Mouse (Mus musculus) myocyte (in vitro differentiated cells): ENCODE data around the gene Spag9.

Experiments
- CEBPB ChIP-seq: IDR thresholded peaks from 2 replicates; pipeline ENCODE4 v1.6.1; 2011; ENCODE audit warnings: mild to moderate bottlenecking, moderate library complexity; ENCODE audit not compliant: poor library complexity, insufficient read depth, severe bottlenecking
- E2F4 ChIP-seq: IDR thresholded peaks from one replicate; pipeline ENCODE4 v1.6.1; 2011; ENCODE audit warnings: mild to moderate bottlenecking, control low read depth, moderate library complexity; ENCODE audit not compliant: insufficient read depth
- MAX ChIP-seq: IDR thresholded peaks from one replicate; pipeline ENCODE4 v1.6.1; 2011; ENCODE audit warnings: low read depth, mild to moderate bottlenecking, control low read depth
- MYOG ChIP-seq, 3 experiments: IDR thresholded peaks; one replicate each; pipeline ENCODE4 v1.6.1; 2011; ENCODE audit warnings: control low read depth in 2 of 3, low read depth in 2 of 3, mild to moderate bottlenecking in 2 of 3; ENCODE audit not compliant: insufficient read length in 2 of 3, control insufficient read depth in 1 of 3, insufficient read depth in 1 of 3
- POLR2A ChIP-seq: IDR thresholded peaks from one replicate; pipeline ENCODE4 v1.6.1; 2011; ENCODE audit warnings: low read depth, mild to moderate bottlenecking, control low read depth, moderate library complexity; ENCODE audit not compliant: insufficient read length
- POLR2AphosphoS2 ChIP-seq: IDR thresholded peaks from one replicate; pipeline ENCODE4 v1.6.1; 2011; ENCODE audit warnings: low read depth, control low read depth; ENCODE audit not compliant: insufficient read length
- REST ChIP-seq: IDR thresholded peaks from one replicate; pipeline ENCODE4 v1.6.1; 2011; ENCODE audit warnings: mild to moderate bottlenecking, control low read depth, moderate library complexity; ENCODE audit not compliant: insufficient read depth, insufficient read length
- SRF ChIP-seq: IDR thresholded peaks from one replicate; pipeline ENCODE4 v1.6.1; 2011; ENCODE audit warnings: low read depth; ENCODE audit not compliant: control insufficient read depth, insufficient read length
- TCF12 ChIP-seq: IDR thresholded peaks from one replicate; pipeline ENCODE4 v1.6.1; 2011; ENCODE audit warnings: mild to moderate bottlenecking, control low read depth; ENCODE audit not compliant: poor library complexity, insufficient read depth, severe bottlenecking
- USF1 ChIP-seq: IDR thresholded peaks from one replicate; pipeline ENCODE4 v1.6.1; 2011; ENCODE audit warnings: low read depth, mild to moderate bottlenecking, control low read depth, moderate library complexity

DNA sequence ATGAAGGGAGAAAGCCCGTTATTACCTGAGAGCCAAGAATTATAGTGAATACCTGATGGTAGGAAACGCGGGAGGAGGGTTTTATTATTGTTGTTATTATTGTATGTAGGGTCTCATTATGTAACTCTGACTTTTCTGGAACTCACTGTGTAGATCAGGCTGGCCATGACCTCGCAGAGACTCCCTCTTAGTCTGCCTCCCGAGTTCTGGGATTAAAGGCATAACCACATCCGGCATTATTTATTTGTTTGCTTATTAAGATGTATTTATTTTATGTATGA lies 27.1 kb upstream of the Spag9 start:
- no peak for TF ChIP-seq POLR2A
- no peak for TF ChIP-seq TCF12
- no peak for TF ChIP-seq POLR2AphosphoS2
- TF ChIP-seq SRF: no peak
- TF ChIP-seq USF1: no peak
- TF ChIP-seq CEBPB: no peak
- no peak for TF ChIP-seq REST
- no peak for TF ChIP-seq E2F4
- no peak for TF ChIP-seq MYOG (IDR thresholded peaks at IDR 0.05; ENCODE audit: control insufficient read depth in 1 of 3, insufficient read depth in 1 of 3, insufficient read length in 2 of 3, low read depth in 2 of 3)
- TF ChIP-seq MAX: no peak
